Mouse (Mus musculus): ENCODE data around the gene Zfp180.

DNA sequence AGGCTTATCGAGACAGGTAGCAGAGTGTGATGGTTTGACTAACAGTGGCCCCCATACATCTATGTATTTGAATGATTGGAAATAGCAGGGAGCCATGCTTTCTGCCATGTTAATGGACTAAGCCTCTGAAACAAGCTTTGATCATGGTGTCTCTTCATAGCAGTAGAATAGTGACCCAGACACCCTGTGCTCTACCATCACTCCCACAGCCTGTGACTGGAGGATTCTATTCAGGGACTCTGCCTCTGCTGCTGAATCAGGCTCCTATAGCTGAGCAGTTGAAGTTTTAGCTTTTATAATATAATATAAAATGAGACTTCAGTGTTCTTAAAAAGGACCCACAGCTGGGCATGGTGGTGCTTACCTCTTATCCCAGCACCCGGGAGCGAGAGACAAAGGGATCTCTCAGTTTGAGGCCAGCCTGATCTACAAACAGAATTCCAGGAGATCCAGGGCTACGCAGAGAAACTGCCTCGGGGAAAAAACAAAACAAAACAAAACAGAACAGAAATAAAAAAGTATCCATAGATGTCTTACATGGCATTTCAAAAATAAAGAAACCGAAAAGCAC is 51.8 kb downstream of the Zfp180 start:
- TF ChIP-seq POLR2A (IDR thresholded peaks at IDR 0.05; ENCODE audit: borderline replicate concordance, control insufficient read depth, low read depth, low read length) (no peak), CTCF (IDR thresholded peaks at IDR 0.05; ENCODE audit: control insufficient read depth, insufficient read depth, low read length) (no peak)

All from bone marrow, adult 2 months (tissue).